In the genomic region with DNA sequence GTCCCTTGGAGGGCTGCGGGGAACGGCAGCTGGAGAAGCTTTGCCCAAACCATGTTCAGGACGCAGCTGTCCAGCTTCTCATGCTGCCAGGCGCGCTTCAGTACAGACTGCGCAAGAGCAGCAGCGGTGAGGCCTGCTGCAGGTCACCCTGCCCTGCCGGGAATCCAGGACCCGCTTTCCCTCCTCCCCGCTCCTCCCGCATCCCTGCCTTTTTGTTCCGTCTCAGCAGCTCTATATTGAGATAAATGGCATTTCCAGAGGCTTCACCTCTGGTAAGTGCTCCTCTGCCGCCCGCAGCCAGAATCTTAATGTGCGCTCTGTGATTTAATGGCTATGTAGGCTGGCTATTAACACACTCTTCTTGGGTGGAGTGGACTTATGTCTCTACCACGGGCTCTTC, we compare ENCODE assay signal across 10 mouse cellular contexts. TPM values are rescaled to one million over a fixed set of nuclear protein-coding genes. Genes with fewer than 3 reads are reported as not detected.
DNase-seq lines count a peak whose midpoint lies in the region; ATAC-seq lines count a peak whose summit lies in the region.
"Had no signal": no experiment of that assay in that cellular context is flagged by ENCODE, and none has a peak within 500 bp of the region (broad histone marks: within the 10 kb centered on the region; RNA-seq: fewer than 3 reads in every experiment).

No protein-coding gene starts in this region.

- intact Hi-C loops in heart, postnatal 36 days (cut with DNase I): no loop called here

- ATAC-seq in heart, embryonic 16.5 days (replicated peaks; ENCODE audit: extremely low read depth, insufficient read depth, low FRiP score): no peak
- ATAC-seq in embryonic facial prominence, embryonic 11.5 days (replicated peaks; ENCODE audit: insufficient number of reproducible peaks, low FRiP score, low TSS enrichment, low read depth): no peak
- ATAC-seq in intestine, embryonic 15.5 days: peak; percentile 39; the same call in 1 of the 2 replicates
- peak; percentile 83 for ATAC-seq in neural tube, embryonic 14.5 days (ENCODE audit: low read depth)
- ATAC-seq in liver, embryonic 12.5 days: no peak

- no peak for DNase-seq in heart, postnatal 36 days
- peak; percentile 32 for DNase-seq in embryonic facial prominence, embryonic 11.5 days (ENCODE audit: low spot score)
- no peak for DNase-seq in cerebellum, adult 11-12 months
- no peak for DNase-seq in cerebellum, postnatal 14 days

- no peaks in the 10 kb centered on the region for H3K4me1 ChIP-seq in heart, embryonic 16.5 days (ENCODE audit: control insufficient read depth, insufficient read depth, low read length)
- H3K4me1 ChIP-seq in embryonic facial prominence, embryonic 11.5 days (ENCODE audit: control insufficient read depth, insufficient read depth, low read length): no peaks in the 10 kb centered on the region; the same call in 1 of the 2 replicates
- H3K4me1 ChIP-seq in intestine, embryonic 15.5 days (replicated peaks): 0 out of 2 replicates have a peak, but pooled peaks cover 7% of the 10 kb centered on the region
- peaks cover 20% of the 10 kb centered on the region for H3K4me1 ChIP-seq in neural tube, embryonic 14.5 days (ENCODE audit: control insufficient read depth, insufficient read depth, low read length)
- no peaks in the 10 kb centered on the region for H3K4me1 ChIP-seq in liver, embryonic 12.5 days
- H3K4me1 ChIP-seq: liver, embryonic 15.5 days had no signal

- H3K36me3 ChIP-seq in heart, embryonic 16.5 days (ENCODE audit: control insufficient read depth, insufficient read depth): no peaks in the 10 kb centered on the region
- no peaks in the 10 kb centered on the region for H3K36me3 ChIP-seq in embryonic facial prominence, embryonic 11.5 days (replicated peaks; ENCODE audit: control insufficient read depth, insufficient read depth, low read depth, low read length)
- H3K36me3 ChIP-seq in intestine, embryonic 15.5 days: no peaks in the 10 kb centered on the region
- H3K36me3 ChIP-seq in neural tube, embryonic 14.5 days (ENCODE audit: control insufficient read depth, insufficient read depth, low read length): no peaks in the 10 kb centered on the region
- H3K36me3 ChIP-seq in liver, embryonic 12.5 days: no peaks in the 10 kb centered on the region
- H3K36me3 ChIP-seq: liver, embryonic 15.5 days had no signal

- H3K27me3 ChIP-seq in heart, embryonic 16.5 days (ENCODE audit: control insufficient read depth, insufficient read depth, low read length): no peaks in the 10 kb centered on the region
- no peaks in the 10 kb centered on the region for H3K27me3 ChIP-seq in embryonic facial prominence, embryonic 11.5 days (ENCODE audit: control insufficient read depth, insufficient read depth, low read length)
- H3K27me3 ChIP-seq in intestine, embryonic 15.5 days (replicated peaks): no peaks in the 10 kb centered on the region
- H3K27me3 ChIP-seq in neural tube, embryonic 14.5 days (ENCODE audit: control insufficient read depth, insufficient read depth, low read length): no peaks in the 10 kb centered on the region
- no peaks in the 10 kb centered on the region for H3K27me3 ChIP-seq in liver, embryonic 12.5 days (replicated peaks)
- H3K27me3 ChIP-seq: CH12.LX; liver, embryonic 15.5 days had no signal

- no peak overlapping the region for H3K9ac ChIP-seq in heart, embryonic 16.5 days (ENCODE audit: low read length)
- H3K9ac ChIP-seq in embryonic facial prominence, embryonic 11.5 days (replicated peaks; ENCODE audit: low read length): peak overlapping the region; percentile 26; the same call in 1 of the 2 replicates
- no peak overlapping the region for H3K9ac ChIP-seq in intestine, embryonic 15.5 days
- peak overlapping the region; percentile 37; the same call in 1 of the 2 replicates for H3K9ac ChIP-seq in neural tube, embryonic 14.5 days (replicated peaks; ENCODE audit: low read depth, low read length)
- H3K9ac ChIP-seq in liver, embryonic 12.5 days: no peak overlapping the region
- H3K9ac ChIP-seq: liver, embryonic 15.5 days had no signal

- WGBS in heart, embryonic 16.5 days: 53% methylated on average over 16 of the region's 16 CpGs
- WGBS in embryonic facial prominence, embryonic 11.5 days: 40% methylated on average over 16 of the region's 16 CpGs
- WGBS in intestine, embryonic 15.5 days: 33% methylated on average over 16 of the region's 16 CpGs
- 15% methylated on average over 16 of the region's 16 CpGs for WGBS in neural tube, embryonic 14.5 days
- 72% methylated on average over 16 of the region's 16 CpGs for WGBS in liver, embryonic 12.5 days (ENCODE audit: insufficient replicate concordance)

- no peak overlapping the region for H3K27ac ChIP-seq in heart, embryonic 16.5 days (ENCODE audit: low read length)
- H3K27ac ChIP-seq in embryonic facial prominence, embryonic 11.5 days (replicated peaks; ENCODE audit: low read depth, low read length): no peak overlapping the region
- H3K27ac ChIP-seq in intestine, embryonic 15.5 days: no peak overlapping the region
- peak overlapping the region; percentile 84 for H3K27ac ChIP-seq in neural tube, embryonic 14.5 days (ENCODE audit: low read depth, low read length)
- no peak overlapping the region for H3K27ac ChIP-seq in liver, embryonic 12.5 days
- H3K27ac ChIP-seq: liver, embryonic 15.5 days had no signal

- H3K4me2 ChIP-seq in heart, embryonic 16.5 days (ENCODE audit: low read depth, low read length): peak overlapping the region; percentile 3; the same call in 1 of the 2 replicates
- H3K4me2 ChIP-seq in embryonic facial prominence, embryonic 11.5 days (ENCODE audit: low read depth, low read length): no peak overlapping the region
- H3K4me2 ChIP-seq in intestine, embryonic 15.5 days (replicated peaks): peak overlapping the region; percentile 42
- peak overlapping the region; percentile 7; the same call in 1 of the 2 replicates for H3K4me2 ChIP-seq in neural tube, embryonic 14.5 days (ENCODE audit: low read depth, low read length)
- H3K4me2 ChIP-seq in liver, embryonic 12.5 days: no peak overlapping the region
- H3K4me2 ChIP-seq: liver, embryonic 15.5 days had no signal

- no peak overlapping the region for H3K4me3 ChIP-seq in heart, embryonic 16.5 days (ENCODE audit: low read length)
- H3K4me3 ChIP-seq in embryonic facial prominence, embryonic 11.5 days (ENCODE audit: low read depth, low read length): no peak overlapping the region
- H3K4me3 ChIP-seq in intestine, embryonic 15.5 days (replicated peaks): no peak overlapping the region
- H3K4me3 ChIP-seq in neural tube, embryonic 14.5 days (ENCODE audit: low read depth, low read length): no peak overlapping the region
- no peak overlapping the region for H3K4me3 ChIP-seq in liver, embryonic 12.5 days
- H3K4me3 ChIP-seq: liver, embryonic 15.5 days had no signal

- H3K9me3 ChIP-seq in heart, embryonic 16.5 days (replicated peaks; ENCODE audit: control insufficient read depth, low read length): no peaks in the 10 kb centered on the region
- H3K9me3 ChIP-seq in embryonic facial prominence, embryonic 11.5 days (replicated peaks; ENCODE audit: control insufficient read depth, low read length): no peaks in the 10 kb centered on the region
- H3K9me3 ChIP-seq in intestine, embryonic 15.5 days: no peaks in the 10 kb centered on the region
- no peaks in the 10 kb centered on the region for H3K9me3 ChIP-seq in neural tube, embryonic 14.5 days (ENCODE audit: control insufficient read depth, low read length)
- no peaks in the 10 kb centered on the region for H3K9me3 ChIP-seq in liver, embryonic 12.5 days (replicated peaks)
- H3K9me3 ChIP-seq: liver, embryonic 15.5 days had no signal

RNA-seq across cellular contexts. Expression of gene Alox5ap, which starts 5.5 kb away (rescaled TPM):
- polyA plus RNA-seq in heart, embryonic 16.5 days (2015; fragmentation: Nextera tagmentation; extraction: Ambion mirVana): 9.0 and 11.9 TPM in 2 replicates
- 10 to 100 TPM; 13.4 to 26.8 TPM for total RNA-seq in heart, postnatal 36 days (2021)
- polyA plus RNA-seq in embryonic facial prominence, embryonic 11.5 days (2014; fragmentation: Nextera tagmentation; extraction: Ambion mirVana): 8.5 and 8.7 TPM in 2 replicates
- 11.7 and 13.2 TPM in 2 replicates for polyA plus RNA-seq in intestine, embryonic 15.5 days (2015; fragmentation: Nextera tagmentation; extraction: Ambion mirVana)
- polyA plus RNA-seq in neural tube, embryonic 14.5 days (2014; fragmentation: Nextera tagmentation; extraction: Ambion mirVana): 11.0 and 13.3 TPM in 2 replicates
- 17.9 and 18.6 TPM in 2 replicates for polyA plus RNA-seq in liver, embryonic 12.5 days (2016; fragmentation: Nextera tagmentation; extraction: Ambion mirVana)

Comparison
In these comparisons a context has a peak if more than half of its experiments do, and no peak if none do; other contexts are left out.
1. ATAC-seq: peak in intestine, embryonic 15.5 days (single experiment) and neural tube, embryonic 14.5 days (single experiment); none in heart, embryonic 16.5 days (single experiment), embryonic facial prominence, embryonic 11.5 days (single experiment) and liver, embryonic 12.5 days (single experiment).
2. H3K4me2 ChIP-seq: peak in heart, embryonic 16.5 days (single experiment), intestine, embryonic 15.5 days (single experiment) and neural tube, embryonic 14.5 days (single experiment); none in embryonic facial prominence, embryonic 11.5 days (single experiment) and liver, embryonic 12.5 days (single experiment).
3. H3K9ac ChIP-seq: peak in embryonic facial prominence, embryonic 11.5 days (single experiment) and neural tube, embryonic 14.5 days (single experiment); none in heart, embryonic 16.5 days (single experiment), intestine, embryonic 15.5 days (single experiment) and liver, embryonic 12.5 days (single experiment).